Mouse (Mus musculus): Measurements from ENCODE around the gene Spdl1.

DNA sequence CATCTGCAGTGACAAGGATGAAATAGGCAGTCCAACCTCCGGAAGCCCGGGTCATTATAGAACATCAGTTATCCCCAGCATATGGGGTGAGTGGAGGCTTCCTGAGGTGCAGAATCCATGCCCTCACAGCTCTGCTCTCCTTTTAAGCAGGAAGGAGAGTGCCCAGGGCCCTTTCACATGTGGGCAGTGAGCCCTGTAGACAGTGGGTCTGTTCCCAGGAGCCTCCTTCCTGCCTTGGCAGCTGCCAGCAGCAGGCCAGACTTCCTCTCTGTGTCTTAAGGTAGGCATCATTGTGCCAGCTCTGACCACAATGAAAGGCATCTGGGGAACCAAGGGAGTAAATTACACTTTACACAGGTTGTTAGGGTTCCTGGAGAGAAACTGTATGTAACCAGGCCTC, 64.0 kb downstream of the Spdl1 start:
- TF ChIP-seq HCFC1 (IDR thresholded peaks at IDR 0.05; ENCODE audit: low read depth, low read length): no peak
- TF ChIP-seq ETS1 (IDR thresholded peaks at IDR 0.05; ENCODE audit: low read depth, low read length): no peak
- no peak for TF ChIP-seq POLR2A (IDR thresholded peaks at IDR 0.05; ENCODE audit: control insufficient read depth in 1 of 2, insufficient read depth in 1 of 2, low read depth in 1 of 2, low read length in 2 of 2, poor library complexity in 1 of 2)
- no peak for TF ChIP-seq GABPA (IDR thresholded peaks at IDR 0.05; ENCODE audit: low read depth, low read length)
- no peak for TF ChIP-seq USF2 (IDR thresholded peaks at IDR 0.05; ENCODE audit: borderline replicate concordance in 1 of 2, insufficient read depth in 1 of 2, low read depth in 1 of 2, low read length in 2 of 2)
- no peak for TF ChIP-seq SIN3A (IDR thresholded peaks at IDR 0.05; ENCODE audit: low read length)
- no peak for TF ChIP-seq CTCF (IDR thresholded peaks at IDR 0.05 in 2 of 3, conservative IDR thresholded peaks at IDR 0.05 in 1 of 3; ENCODE audit: control insufficient read depth in 1 of 3, insufficient read depth in 1 of 3, low read depth in 2 of 3, low read length in 3 of 3, poor library complexity in 1 of 3, severe bottlenecking in 1 of 3)
- TF ChIP-seq EP300 (IDR thresholded peaks at IDR 0.05; ENCODE audit: low read depth in 1 of 2, low read length in 2 of 2): no peak
- no peak for TF ChIP-seq USF1 (IDR thresholded peaks at IDR 0.05; ENCODE audit: low read depth, low read length)
- no peak for TF ChIP-seq ZC3H11A (IDR thresholded peaks at IDR 0.05; ENCODE audit: low read depth, low read length)

Data from MEL (cell line).